Mouse (Mus musculus) forebrain, embryonic 14.5 days (tissue): ENCODE data around the gene Cep85l. TPM values are rescaled to one million over a fixed set of nuclear protein-coding genes. Genes with fewer than 3 reads are reported as not detected.

ENCODE experiments used
- ATAC-seq: fragments of 200-750 bp; cut with Nextera tagmentation; 2 replicates; pipeline ENCODE4 v1.8.0; 2017; ENCODE audit warnings: mild to moderate bottlenecking, moderate library complexity
- DNase-seq: peaks from one replicate; pipeline ENCODE4 v3.0.0-alpha.2; 2015; ENCODE audit warnings: low spot score
- H3K27ac ChIP-seq: fragments of 300-500 bp; sonication (generic); 2 replicates; pipeline ENCODE4 v1.5.1; 2014; ENCODE audit warnings: low read depth, mild to moderate bottlenecking, control low read depth, low read length, moderate library complexity
- H3K27me3 ChIP-seq: fragments of 300-500 bp; sonication (generic); replicated peaks from 2 replicates; pipeline ENCODE4 v1.6.1; 2014; ENCODE audit warnings: low read length, control low read depth, mixed read lengths; ENCODE audit not compliant: control insufficient read depth, insufficient read depth
- H3K36me3 ChIP-seq: fragments of 300-500 bp; sonication (generic); 2 replicates; pipeline ENCODE4 v1.6.1; 2014; ENCODE audit warnings: low read length, control low read depth; ENCODE audit not compliant: control insufficient read depth, insufficient read depth
- H3K4me1 ChIP-seq: fragments of 300-500 bp; sonication (generic); 2 replicates; pipeline ENCODE4 v1.6.1; 2014; ENCODE audit warnings: antibody characterized with exemption, low read length, control low read depth; ENCODE audit not compliant: control insufficient read depth, insufficient read depth
- H3K4me2 ChIP-seq: fragments of 300-500 bp; sonication (generic); 2 replicates; pipeline ENCODE4 v1.6.1; 2014; ENCODE audit warnings: mild to moderate bottlenecking, control low read depth, low read length
- H3K4me3 ChIP-seq: fragments of 300-500 bp; sonication (generic); 2 replicates; pipeline ENCODE4 v1.5.1; 2014; ENCODE audit warnings: low read depth, low read length, control low read depth
- H3K9ac ChIP-seq: fragments of 300-500 bp; sonication (generic); 2 replicates; pipeline ENCODE4 v1.6.1; 2014; ENCODE audit warnings: mild to moderate bottlenecking, low read length, control low read depth, moderate library complexity
- H3K9me3 ChIP-seq: fragments of 300-500 bp; sonication (generic); replicated peaks from 2 replicates; pipeline ENCODE4 v1.6.1; 2016; ENCODE audit warnings: low read length, control low read depth, mixed read lengths; ENCODE audit not compliant: control insufficient read depth
- WGBS: fragments of 180-500 bp; shearing (Covaris S2); extraction: QIAGEN DNeasy Blood & Tissue Kit; methylation state at CpG from one replicate; pipeline ENCODE4 v1.1.7; 2014; 5-methylcytosine and 5-hydroxymethylcytosine counted together
- polyA plus RNA-seq: library from polyadenylated mRNA; unstranded; fragments of >200 nt; fragmentation: Nextera tagmentation; extraction: Ambion mirVana; gene quantifications from 2 replicates; pipeline ENCODE4 v1.2.1, GENCODE M21; 2014

Cep85l gene
- polyA plus RNA-seq, 1 experiment from 2014 or later, result 10.3 TPM

DNA sequence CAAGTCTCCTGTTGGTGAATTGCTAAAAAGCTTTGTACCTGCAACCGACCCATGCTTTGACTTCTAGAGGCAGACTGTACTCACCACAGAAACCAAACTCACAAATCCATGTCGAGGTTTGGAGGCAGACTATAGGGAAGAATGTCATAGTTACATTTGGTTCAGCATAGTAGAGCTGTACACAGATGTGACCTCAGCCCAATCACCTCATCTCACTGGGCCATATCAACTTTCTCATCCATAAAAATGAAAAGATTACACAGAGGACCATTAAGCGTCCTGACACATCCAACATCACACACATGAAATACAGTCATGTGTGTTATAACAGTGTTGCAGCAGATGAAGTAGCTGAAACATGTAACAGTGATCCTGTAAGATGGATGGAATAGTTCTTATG is 19.3 kb upstream of the Cep85l start:
- Histone ChIP-seq H3K9me3 (no peaks in the 10 kb centered on the region), H3K4me3 (no peak overlapping the region), H3K4me1 (peaks cover 8% of the 10 kb centered on the region), H3K27me3 (no peaks in the 10 kb centered on the region), H3K36me3 (no peaks in the 10 kb centered on the region), H3K27ac (no peak overlapping the region; the same call in 1 of the 2 replicates), H3K9ac (no peak overlapping the region), H3K4me2 (peak overlapping the region; percentile 31; the same call in 1 of the 2 replicates)
- ATAC-seq (0 out of 2 replicates have a peak, but pooled peaks have one; percentile 22), DNase-seq (no peak)
- 57% methylated on average over 3 of the region's 3 CpGs for WGBS

DNA sequence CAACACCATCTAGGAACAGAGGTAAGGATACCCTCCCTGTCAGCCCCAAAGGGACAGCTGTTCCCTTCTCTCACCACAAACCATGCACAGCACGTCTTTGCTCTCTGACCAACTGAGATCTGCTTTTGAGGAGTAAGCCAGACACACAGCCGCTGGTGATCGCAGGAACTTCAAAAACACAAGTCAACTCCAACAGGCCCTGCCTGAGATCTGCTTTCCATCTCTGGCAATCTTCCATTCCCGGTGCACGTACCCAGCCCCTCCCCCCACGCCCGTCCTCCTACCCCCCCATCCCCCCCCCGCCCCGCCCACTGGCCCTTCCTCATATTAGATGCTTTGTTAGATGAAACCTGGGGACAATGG is 18.8 kb upstream of the Cep85l start:
- ATAC-seq (peak; percentile 71; the same call in 1 of the 2 replicates), DNase-seq (peak; percentile 52)
- Histone ChIP-seq H3K4me1 (peaks cover 8% of the 10 kb centered on the region), H3K9ac (peak overlapping the region; percentile 13; the same call in 1 of the 2 replicates), H3K27me3 (no peaks in the 10 kb centered on the region), H3K4me2 (peak overlapping the region; percentile 31), H3K4me3 (no peak overlapping the region), H3K9me3 (no peaks in the 10 kb centered on the region), H3K27ac (no peak overlapping the region; the same call in 1 of the 2 replicates), H3K36me3 (no peaks in the 10 kb centered on the region)
- WGBS, result 2% methylated on average over 9 of the region's 9 CpGs

- DNase-seq (peak; percentile 50), ATAC-seq (peak; percentile 60; the same call in 1 of the 2 replicates)
- Histone ChIP-seq H3K9me3 (no peaks in the 10 kb centered on the region), H3K4me1 (peaks cover 8% of the 10 kb centered on the region), H3K4me2 (peak overlapping the region; percentile 31), H3K27ac (no peak overlapping the region; the same call in 1 of the 2 replicates), H3K36me3 (no peaks in the 10 kb centered on the region), H3K9ac (peak overlapping the region; percentile 13; the same call in 1 of the 2 replicates), H3K4me3 (no peak overlapping the region), H3K27me3 (no peaks in the 10 kb centered on the region)
- WGBS, result 56% methylated on average over 10 of the region's 10 CpGs
These were observed 18.2 kb upstream of the Cep85l start for GRCm38 (mm10) chr10:53397846-53398539.

GRCm38 (mm10) chr10:53394923-53395629 is 15.3 kb upstream of the Cep85l start:
- no peak overlapping the region for H3K4me3 ChIP-seq
- DNase-seq (no peak), ATAC-seq (no peak)
- H3K27me3 ChIP-seq, result no peaks in the 10 kb centered on the region
- no peak overlapping the region for H3K9ac ChIP-seq
- H3K4me2 ChIP-seq, result no peak overlapping the region
- H3K9me3 ChIP-seq, result no peaks in the 10 kb centered on the region
- peaks cover 8% of the 10 kb centered on the region for H3K4me1 ChIP-seq
- 75% methylated on average over 9 of the region's 9 CpGs for WGBS
- H3K36me3 ChIP-seq, result no peaks in the 10 kb centered on the region
- H3K27ac ChIP-seq, result no peak overlapping the region

GRCm38 (mm10) chr10:53388227-53388920 is 8.6 kb upstream of the Cep85l start:
- Histone ChIP-seq H3K36me3 (no peaks in the 10 kb centered on the region), H3K4me2 (no peak overlapping the region), H3K9me3 (no peaks in the 10 kb centered on the region), H3K9ac (no peak overlapping the region), H3K27me3 (no peaks in the 10 kb centered on the region), H3K4me3 (no peak overlapping the region), H3K27ac (no peak overlapping the region), H3K4me1 (no peaks in the 10 kb centered on the region)
- no peak for ATAC-seq
- DNase-seq, result peak; percentile 16
- WGBS, result 73% methylated on average over 6 of the region's 6 CpGs

DNA sequence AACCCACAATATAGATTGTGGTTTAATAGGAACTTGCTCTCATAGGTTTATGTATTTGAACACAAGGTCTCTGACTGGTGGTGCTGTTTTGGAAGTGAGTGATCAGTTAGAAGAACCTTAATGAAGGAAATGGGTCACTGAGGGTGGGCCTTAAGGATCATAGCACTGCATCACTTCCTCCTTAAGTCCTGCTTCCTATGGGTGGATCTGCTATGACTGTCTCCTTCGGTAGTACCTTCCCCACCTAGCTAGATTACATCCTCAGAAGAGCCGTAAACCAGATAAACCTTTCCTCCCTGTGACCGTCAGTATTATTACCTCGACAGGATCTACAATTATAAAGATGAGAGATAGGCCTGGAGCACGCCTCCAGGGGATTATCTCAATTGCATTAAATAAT is 5.7 kb upstream of the Cep85l start:
- Histone ChIP-seq H3K27me3 (no peaks in the 10 kb centered on the region), H3K36me3 (no peaks in the 10 kb centered on the region), H3K27ac (no peak overlapping the region), H3K4me3 (no peak overlapping the region), H3K9ac (no peak overlapping the region), H3K9me3 (no peaks in the 10 kb centered on the region), H3K4me2 (no peak overlapping the region), H3K4me1 (no peaks in the 10 kb centered on the region)
- WGBS, result 87% methylated on average over 5 of the region's 5 CpGs
- no peak for DNase-seq
- ATAC-seq, result no peak

DNA sequence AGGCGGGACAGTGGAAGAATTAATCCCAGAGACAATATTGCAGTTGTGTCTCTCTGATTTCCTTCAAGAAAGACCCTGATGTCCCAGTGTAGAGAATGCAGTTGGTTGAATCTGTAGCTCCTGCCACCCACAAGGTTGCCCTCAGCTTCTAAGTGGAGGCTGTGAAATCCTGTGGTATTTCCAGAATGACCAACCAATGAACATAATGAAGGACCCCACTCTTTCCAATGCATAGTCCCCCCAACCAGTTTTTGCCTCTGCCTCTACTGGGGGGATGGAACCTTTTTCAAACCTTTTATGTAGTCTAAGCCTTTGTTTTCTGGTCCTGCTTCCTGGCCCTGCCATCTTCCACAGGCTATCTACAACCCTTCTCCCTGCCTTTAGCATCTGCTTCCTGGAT is 5.1 kb upstream of the Cep85l start:
- no peaks in the 10 kb centered on the region for H3K9me3 ChIP-seq
- no peak for DNase-seq
- no peak overlapping the region for H3K9ac ChIP-seq
- H3K4me3 ChIP-seq, result no peak overlapping the region
- no peak for ATAC-seq
- H3K27ac ChIP-seq, result no peak overlapping the region
- H3K27me3 ChIP-seq, result no peaks in the 10 kb centered on the region
- H3K36me3 ChIP-seq, result no peaks in the 10 kb centered on the region
- WGBS, result 91% methylated on average over 1 of the region's 1 CpGs
- H3K4me2 ChIP-seq, result no peak overlapping the region
- H3K4me1 ChIP-seq, result 0 out of 2 replicates have a peak, but pooled peaks cover 3% of the 10 kb centered on the region

DNA sequence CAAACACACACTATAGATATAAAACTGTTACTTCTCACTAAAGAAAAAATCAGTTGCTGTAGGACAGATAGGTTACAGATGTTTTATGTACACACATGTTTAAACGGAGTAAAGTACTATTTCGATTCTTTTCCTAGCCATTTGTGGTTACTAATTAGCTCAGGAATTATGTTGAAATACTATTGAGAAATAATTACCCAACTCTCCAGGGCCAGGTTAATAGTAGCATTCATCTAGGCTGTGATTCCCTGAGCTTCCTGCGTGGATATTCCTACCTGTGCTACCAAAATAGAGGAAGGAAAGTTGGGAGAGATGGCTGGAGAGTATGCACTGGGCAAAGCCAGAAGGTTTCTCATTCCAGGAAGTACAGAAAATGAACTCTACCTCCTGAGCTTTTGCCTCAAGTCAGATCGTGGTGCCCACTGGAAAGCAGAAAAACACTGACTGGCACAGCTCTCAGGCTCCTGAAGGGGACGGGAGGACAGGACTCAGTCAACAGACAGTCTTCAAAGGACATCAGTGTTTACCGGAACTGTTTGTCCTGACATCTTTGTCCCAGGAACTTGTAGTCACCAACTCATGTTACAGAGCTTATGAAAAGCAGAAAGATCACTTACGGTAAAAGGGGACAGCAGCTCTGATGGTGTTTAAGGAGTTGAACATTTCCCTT is 3.1 kb upstream of the Cep85l start:
- Histone ChIP-seq H3K4me3 (no peak overlapping the region), H3K9ac (no peak overlapping the region), H3K4me1 (peaks cover 9% of the 10 kb centered on the region), H3K9me3 (no peaks in the 10 kb centered on the region), H3K4me2 (no peak overlapping the region), H3K36me3 (no peaks in the 10 kb centered on the region), H3K27me3 (no peaks in the 10 kb centered on the region), H3K27ac (no peak overlapping the region)
- 75% methylated on average over 7 of the region's 7 CpGs for WGBS
- DNase-seq, result no peak
- ATAC-seq, result no peak
